Mouse (Mus musculus): ENCODE data around the gene Rasgrp4.
"Not testable (repeated sequence)": the region's sequence is repeated elsewhere in the genome, so short reads cannot be mapped to it uniquely, and the experiment has no call there.

Gene Rasgrp4

GRCm38 (mm10) chr7:29180077-29180853, 45.6 kb downstream of the Rasgrp4 start, which contains the start of gene Psmd8:
Gene Psmd8, minus strand, starts transcription at chr7:29180701.
- peak; percentile 99 for DNase-seq

GRCm38 (mm10) chr7:29180854-29181236, 46.2 kb downstream of the Rasgrp4 start:
- DNase-seq, result no peak

GRCm38 (mm10) chr7:29181323-29181722, 46.7 kb downstream of the Rasgrp4 start:
- DNase-seq, result not testable (repeated sequence)

DNA sequence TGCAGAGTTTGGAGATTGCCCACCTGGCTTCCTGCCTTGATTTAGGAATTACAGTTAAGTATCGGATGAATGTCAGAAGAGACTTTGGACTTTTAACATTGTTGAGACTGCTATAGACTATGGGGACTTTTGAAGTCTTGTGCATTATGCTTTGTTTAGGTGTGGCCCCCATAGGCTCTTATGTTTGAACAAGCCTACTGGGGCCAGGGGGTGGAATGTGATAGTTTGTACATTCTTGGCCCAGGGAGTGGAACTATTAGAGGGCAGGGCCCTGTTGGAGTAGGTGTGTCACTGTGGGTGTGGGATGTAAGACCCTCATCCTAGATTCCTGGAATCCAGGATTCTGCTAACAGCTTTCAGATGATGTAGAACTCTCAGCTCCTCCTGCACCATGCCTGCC, 59.6 kb downstream of the Rasgrp4 start:
- not testable (repeated sequence) for DNase-seq

GRCm38 (mm10) chr7:29202577-29202976, 67.9 kb downstream of the Rasgrp4 start:
- DNase-seq, result no peak
